Mouse (Mus musculus): ENCODE results near the gene Fgfr4. TPM values are rescaled to one million over a fixed set of nuclear protein-coding genes. Genes with fewer than 3 reads are reported as not detected.
A peak's percentile ranks its signal among the peaks of the same experiment; 100 is the strongest.

Gene Fgfr4
- polyA plus RNA-seq, 1 experiment from 2014 or later = 0.35 TPM

DNA sequence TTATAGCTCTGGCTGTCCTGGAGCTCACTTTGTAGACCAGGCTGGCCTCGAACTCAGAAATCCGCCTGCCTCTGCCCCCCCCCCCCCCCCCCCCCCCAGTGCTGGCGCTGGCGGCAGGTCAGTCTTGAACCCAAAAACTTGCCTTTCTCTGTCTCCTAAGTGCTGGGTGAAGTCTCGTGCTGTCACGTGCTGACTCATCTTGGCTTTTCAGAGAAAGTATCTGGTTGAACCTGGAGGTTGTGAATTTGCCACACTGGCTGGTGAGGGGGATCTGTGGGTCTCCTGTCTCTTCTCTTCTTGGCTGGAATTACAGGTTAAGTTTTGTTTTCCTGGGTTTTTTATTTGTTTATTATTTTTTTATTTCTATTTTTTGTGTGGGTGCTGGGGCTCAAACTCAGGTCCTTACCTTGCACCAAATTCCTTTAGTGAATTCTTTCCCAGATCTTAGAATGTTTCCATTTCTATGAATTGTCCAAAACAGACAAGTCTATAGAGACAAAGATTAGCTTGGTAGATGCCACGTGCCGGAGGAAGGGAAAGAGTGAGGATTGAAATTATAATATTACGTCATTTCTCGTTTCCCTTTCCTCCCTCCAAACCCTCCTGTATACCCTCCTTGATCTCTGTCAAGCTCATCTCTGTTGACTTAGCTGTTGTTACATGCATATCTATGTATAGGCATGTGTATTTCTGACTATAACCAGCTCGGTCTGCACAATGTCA is 52.4 kb downstream of the Fgfr4 start:
- H3K27ac ChIP-seq (ENCODE audit: low read depth, low read length) = no peak overlapping the region
- no peaks in the 10 kb centered on the region for H3K27me3 ChIP-seq (ENCODE audit: control insufficient read depth, insufficient read depth, low read length)
- no peak overlapping the region for H3K4me2 ChIP-seq (ENCODE audit: low read depth, low read length)
- ATAC-seq (ENCODE audit: low read depth) = no peak
- no peaks in the 10 kb centered on the region for H3K9me3 ChIP-seq (ENCODE audit: control insufficient read depth, low read length)
- H3K4me3 ChIP-seq (ENCODE audit: low read depth, low read length) = no peak overlapping the region
- no peak overlapping the region for H3K9ac ChIP-seq (replicated peaks; ENCODE audit: low read depth, low read length)
- H3K4me1 ChIP-seq (ENCODE audit: control insufficient read depth, insufficient read depth, low read length) = no peaks in the 10 kb centered on the region
- H3K36me3 ChIP-seq (ENCODE audit: control insufficient read depth, insufficient read depth, low read length) = no peaks in the 10 kb centered on the region
- 90% methylated on average over 9 of the region's 11 CpGs for WGBS

DNA sequence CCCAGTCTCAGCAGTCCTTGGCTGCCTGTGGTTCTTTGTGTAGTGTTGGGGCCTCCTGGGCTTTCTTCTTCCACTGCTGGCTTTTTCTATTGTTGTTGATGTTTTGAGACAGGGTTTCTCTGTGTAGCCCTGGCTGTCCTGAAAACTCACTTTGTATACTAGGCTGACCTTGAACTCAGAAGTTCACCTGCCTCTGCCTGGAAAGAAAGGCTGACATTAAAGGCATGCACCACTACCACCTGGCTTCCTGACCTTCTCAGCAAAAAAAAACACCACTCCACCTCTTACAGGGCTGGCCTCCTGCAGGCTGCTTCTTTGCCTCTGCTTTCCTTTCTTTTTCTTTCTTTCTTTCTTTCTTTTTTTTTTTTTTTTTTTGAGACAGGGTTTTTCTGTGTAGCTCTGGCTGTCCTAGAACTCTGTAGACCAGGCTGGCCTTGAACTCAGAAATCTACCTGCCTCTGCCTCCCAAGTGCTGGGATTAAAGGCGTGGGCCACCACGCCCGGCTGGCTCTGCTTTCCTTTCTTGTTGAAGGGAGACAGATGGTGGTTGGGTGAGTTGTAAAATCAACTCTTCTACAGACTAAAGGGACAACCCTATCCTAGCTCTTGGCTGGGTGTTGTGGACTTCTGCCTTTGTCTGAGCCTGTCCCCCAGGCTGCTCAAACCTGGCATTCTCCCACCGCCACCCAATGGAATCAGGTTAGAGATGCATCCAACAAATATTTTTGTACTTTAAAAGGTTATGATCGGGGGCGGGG is 53.2 kb downstream of the Fgfr4 start:
- 92% methylated on average over 6 of the region's 6 CpGs for WGBS
- Histone ChIP-seq H3K4me2 (ENCODE audit: low read depth, low read length) (no peak overlapping the region), H3K27me3 (ENCODE audit: control insufficient read depth, insufficient read depth, low read length) (no peaks in the 10 kb centered on the region), H3K27ac (ENCODE audit: low read depth, low read length) (no peak overlapping the region), H3K36me3 (ENCODE audit: control insufficient read depth, insufficient read depth, low read length) (no peaks in the 10 kb centered on the region), H3K9me3 (ENCODE audit: control insufficient read depth, low read length) (no peaks in the 10 kb centered on the region), H3K4me3 (ENCODE audit: low read depth, low read length) (no peak overlapping the region), H3K4me1 (ENCODE audit: control insufficient read depth, insufficient read depth, low read length) (peaks cover 2% of the 10 kb centered on the region; the same call in 1 of the 2 replicates), H3K9ac (replicated peaks; ENCODE audit: low read depth, low read length) (no peak overlapping the region)
- no peak for ATAC-seq (ENCODE audit: low read depth)

GRCm38 (mm10) chr13:55208837-55209648 is 56.6 kb downstream of the Fgfr4 start:
- H3K9ac ChIP-seq (replicated peaks; ENCODE audit: low read depth, low read length) = no peak overlapping the region
- ATAC-seq (ENCODE audit: low read depth) = no peak
- H3K4me1 ChIP-seq (ENCODE audit: control insufficient read depth, insufficient read depth, low read length) = peaks cover 18% of the 10 kb centered on the region
- no peak overlapping the region for H3K4me2 ChIP-seq (ENCODE audit: low read depth, low read length)
- H3K9me3 ChIP-seq (ENCODE audit: control insufficient read depth, low read length) = no peaks in the 10 kb centered on the region
- 68% methylated on average over 13 of the region's 13 CpGs for WGBS
- no peaks in the 10 kb centered on the region for H3K36me3 ChIP-seq (ENCODE audit: control insufficient read depth, insufficient read depth, low read length)
- no peaks in the 10 kb centered on the region for H3K27me3 ChIP-seq (ENCODE audit: control insufficient read depth, insufficient read depth, low read length)
- H3K4me3 ChIP-seq (ENCODE audit: low read depth, low read length) = no peak overlapping the region
- H3K27ac ChIP-seq (ENCODE audit: low read depth, low read length) = no peak overlapping the region

- Histone ChIP-seq H3K4me1 (ENCODE audit: control insufficient read depth, insufficient read depth, low read length) (peaks cover 25% of the 10 kb centered on the region), H3K27me3 (ENCODE audit: control insufficient read depth, insufficient read depth, low read length) (no peaks in the 10 kb centered on the region), H3K27ac (ENCODE audit: low read depth, low read length) (peak within 1 kb of the TSS; percentile 94), H3K4me3 (ENCODE audit: low read depth, low read length) (peak within 1 kb of the TSS; percentile 77), H3K4me2 (ENCODE audit: low read depth, low read length) (peak within 1 kb of the TSS; percentile 69), H3K9me3 (ENCODE audit: control insufficient read depth, low read length) (no peaks in the 10 kb centered on the region), H3K9ac (replicated peaks; ENCODE audit: low read depth, low read length) (peak within 1 kb of the TSS; percentile 90), H3K36me3 (ENCODE audit: control insufficient read depth, insufficient read depth, low read length) (peaks cover 5% of the 10 kb centered on the region; the same call in 1 of the 2 replicates)
- ATAC-seq (ENCODE audit: low read depth) = no peak
- WGBS = 18% methylated on average over 31 of the region's 31 CpGs
Measured at GRCm38 (mm10) chr13:55209649-55210192, 57.3 kb downstream of the Fgfr4 start, which contains the start of gene Nsd1. Gene Nsd1 (plus strand): TSS chr13:55209782.

- H3K4me2 ChIP-seq (ENCODE audit: low read depth, low read length) = peak overlapping the region; percentile 69
- H3K9me3 ChIP-seq (ENCODE audit: control insufficient read depth, low read length) = no peaks in the 10 kb centered on the region
- H3K9ac ChIP-seq (replicated peaks; ENCODE audit: low read depth, low read length) = peak overlapping the region; percentile 90
- peaks cover 30% of the 10 kb centered on the region for H3K4me1 ChIP-seq (ENCODE audit: control insufficient read depth, insufficient read depth, low read length)
- ATAC-seq (ENCODE audit: low read depth) = peak; percentile 56
- WGBS = 1% methylated on average over 58 of the region's 77 CpGs
- peaks cover 5% of the 10 kb centered on the region; the same call in 1 of the 2 replicates for H3K36me3 ChIP-seq (ENCODE audit: control insufficient read depth, insufficient read depth, low read length)
- H3K27me3 ChIP-seq (ENCODE audit: control insufficient read depth, insufficient read depth, low read length) = no peaks in the 10 kb centered on the region
- H3K27ac ChIP-seq (ENCODE audit: low read depth, low read length) = peak overlapping the region; percentile 94
- peak overlapping the region; percentile 77 for H3K4me3 ChIP-seq (ENCODE audit: low read depth, low read length)
Measured at GRCm38 (mm10) chr13:55210193-55210970, 57.9 kb downstream of the Fgfr4 start.

DNA sequence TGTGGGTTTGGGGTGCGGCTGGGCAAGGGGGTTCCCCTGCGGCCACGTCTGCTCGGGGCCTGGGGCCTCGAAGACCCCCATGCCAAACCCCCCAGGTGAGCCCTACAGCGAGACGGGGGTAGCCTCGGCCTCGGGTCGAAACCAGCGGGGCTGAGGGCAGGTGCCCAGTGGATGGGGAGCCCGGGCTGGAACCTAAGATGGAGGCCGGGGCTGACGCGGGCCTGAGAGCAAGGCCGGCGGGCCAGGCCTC is 58.5 kb downstream of the Fgfr4 start:
- H3K9me3 ChIP-seq (ENCODE audit: control insufficient read depth, low read length) = no peaks in the 10 kb centered on the region
- under 1% methylated on average over 17 of the region's 17 CpGs for WGBS
- H3K27ac ChIP-seq (ENCODE audit: low read depth, low read length) = peak overlapping the region; percentile 94
- H3K4me2 ChIP-seq (ENCODE audit: low read depth, low read length) = peak overlapping the region; percentile 69
- peak overlapping the region; percentile 77 for H3K4me3 ChIP-seq (ENCODE audit: low read depth, low read length)
- H3K27me3 ChIP-seq (ENCODE audit: control insufficient read depth, insufficient read depth, low read length) = no peaks in the 10 kb centered on the region
- ATAC-seq (ENCODE audit: low read depth) = peak; percentile 65
- peaks cover 35% of the 10 kb centered on the region for H3K4me1 ChIP-seq (ENCODE audit: control insufficient read depth, insufficient read depth, low read length)
- peak overlapping the region; percentile 90 for H3K9ac ChIP-seq (replicated peaks; ENCODE audit: low read depth, low read length)
- H3K36me3 ChIP-seq (ENCODE audit: control insufficient read depth, insufficient read depth, low read length) = peaks cover 5% of the 10 kb centered on the region

DNA sequence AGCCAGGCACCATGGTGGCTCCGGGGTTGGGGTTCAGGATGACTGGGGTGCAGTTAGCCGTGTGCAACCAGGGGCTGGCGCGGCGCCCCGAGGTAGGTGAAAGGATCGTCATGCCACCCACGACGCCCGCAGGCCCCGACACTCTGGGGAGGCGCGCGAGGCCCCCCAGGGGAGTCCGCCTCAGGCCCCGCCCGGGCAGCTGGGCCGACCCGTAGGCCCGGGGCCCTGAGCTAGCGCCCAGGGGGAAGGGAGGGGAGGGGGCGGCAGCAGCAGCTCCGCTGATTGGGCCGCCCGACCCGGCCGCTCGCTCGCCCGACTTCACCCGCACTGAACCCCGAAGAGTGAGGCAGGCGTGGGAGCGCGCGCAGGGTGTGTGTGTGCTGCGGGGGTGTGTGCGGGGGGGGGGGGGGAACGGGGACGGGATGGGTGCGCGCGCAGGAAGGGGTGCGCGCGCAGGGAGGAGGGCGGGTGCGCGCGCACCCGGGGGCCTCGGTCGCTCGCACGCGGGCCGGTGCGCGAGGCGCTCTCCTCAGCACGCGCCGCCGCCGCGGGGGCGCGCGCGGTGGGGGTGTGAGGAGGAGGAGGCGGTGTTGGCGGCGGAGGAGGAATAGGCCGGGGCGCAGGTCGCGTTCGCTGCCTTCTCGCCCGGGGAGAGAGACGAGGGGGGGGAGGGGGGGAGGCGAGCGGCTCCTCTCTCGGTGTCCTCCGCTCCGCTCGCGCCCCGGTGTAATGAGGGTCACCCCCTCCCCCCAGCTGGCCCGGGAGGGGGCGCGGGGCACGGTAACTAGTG is 59.0 kb downstream of the Fgfr4 start:
- ATAC-seq (ENCODE audit: low read depth) = peak; percentile 75
- H3K36me3 ChIP-seq (ENCODE audit: control insufficient read depth, insufficient read depth, low read length) = peaks cover 5% of the 10 kb centered on the region
- H3K4me1 ChIP-seq (ENCODE audit: control insufficient read depth, insufficient read depth, low read length) = peaks cover 40% of the 10 kb centered on the region
- H3K4me2 ChIP-seq (ENCODE audit: low read depth, low read length) = peak overlapping the region; percentile 69
- H3K27me3 ChIP-seq (ENCODE audit: control insufficient read depth, insufficient read depth, low read length) = no peaks in the 10 kb centered on the region
- WGBS = 0% methylated on average over 28 of the region's 93 CpGs
- peak overlapping the region; percentile 90 for H3K9ac ChIP-seq (replicated peaks; ENCODE audit: low read depth, low read length)
- no peaks in the 10 kb centered on the region for H3K9me3 ChIP-seq (ENCODE audit: control insufficient read depth, low read length)
- H3K4me3 ChIP-seq (ENCODE audit: low read depth, low read length) = peak overlapping the region; percentile 77
- peak overlapping the region; percentile 94 for H3K27ac ChIP-seq (ENCODE audit: low read depth, low read length)

DNA sequence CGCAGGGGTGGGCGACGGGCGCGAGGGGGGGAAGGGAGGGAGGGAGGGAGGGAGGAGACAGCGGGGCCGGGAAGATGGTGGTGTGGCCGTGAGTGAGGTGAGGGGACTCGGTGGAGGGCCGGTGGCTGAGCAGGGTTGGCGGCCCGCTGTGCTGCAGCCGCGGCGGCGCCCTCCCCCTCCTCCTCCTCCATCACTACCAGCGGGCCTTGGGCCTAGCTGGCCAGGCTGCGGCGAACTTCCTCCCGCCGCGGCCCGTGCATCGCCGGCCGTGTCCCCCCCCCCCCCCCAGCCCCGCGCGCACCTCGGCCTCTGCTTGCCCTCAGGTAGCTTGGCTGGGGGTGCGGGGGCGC is 59.5 kb downstream of the Fgfr4 start:
- Histone ChIP-seq H3K4me1 (ENCODE audit: control insufficient read depth, insufficient read depth, low read length) (peaks cover 42% of the 10 kb centered on the region), H3K36me3 (ENCODE audit: control insufficient read depth, insufficient read depth, low read length) (peaks cover 5% of the 10 kb centered on the region), H3K9me3 (ENCODE audit: control insufficient read depth, low read length) (no peaks in the 10 kb centered on the region), H3K27ac (ENCODE audit: low read depth, low read length) (peak overlapping the region; percentile 94), H3K9ac (replicated peaks; ENCODE audit: low read depth, low read length) (peak overlapping the region; percentile 90), H3K4me2 (ENCODE audit: low read depth, low read length) (peak overlapping the region; percentile 69), H3K4me3 (ENCODE audit: low read depth, low read length) (peak overlapping the region; percentile 77), H3K27me3 (ENCODE audit: control insufficient read depth, insufficient read depth, low read length) (no peaks in the 10 kb centered on the region)
- ATAC-seq (ENCODE audit: low read depth) = peak; percentile 62
- WGBS = 2% methylated on average over 14 of the region's 32 CpGs
